Comparison of ENCODE assay signal across 20 mouse cellular contexts in the genomic region with DNA sequence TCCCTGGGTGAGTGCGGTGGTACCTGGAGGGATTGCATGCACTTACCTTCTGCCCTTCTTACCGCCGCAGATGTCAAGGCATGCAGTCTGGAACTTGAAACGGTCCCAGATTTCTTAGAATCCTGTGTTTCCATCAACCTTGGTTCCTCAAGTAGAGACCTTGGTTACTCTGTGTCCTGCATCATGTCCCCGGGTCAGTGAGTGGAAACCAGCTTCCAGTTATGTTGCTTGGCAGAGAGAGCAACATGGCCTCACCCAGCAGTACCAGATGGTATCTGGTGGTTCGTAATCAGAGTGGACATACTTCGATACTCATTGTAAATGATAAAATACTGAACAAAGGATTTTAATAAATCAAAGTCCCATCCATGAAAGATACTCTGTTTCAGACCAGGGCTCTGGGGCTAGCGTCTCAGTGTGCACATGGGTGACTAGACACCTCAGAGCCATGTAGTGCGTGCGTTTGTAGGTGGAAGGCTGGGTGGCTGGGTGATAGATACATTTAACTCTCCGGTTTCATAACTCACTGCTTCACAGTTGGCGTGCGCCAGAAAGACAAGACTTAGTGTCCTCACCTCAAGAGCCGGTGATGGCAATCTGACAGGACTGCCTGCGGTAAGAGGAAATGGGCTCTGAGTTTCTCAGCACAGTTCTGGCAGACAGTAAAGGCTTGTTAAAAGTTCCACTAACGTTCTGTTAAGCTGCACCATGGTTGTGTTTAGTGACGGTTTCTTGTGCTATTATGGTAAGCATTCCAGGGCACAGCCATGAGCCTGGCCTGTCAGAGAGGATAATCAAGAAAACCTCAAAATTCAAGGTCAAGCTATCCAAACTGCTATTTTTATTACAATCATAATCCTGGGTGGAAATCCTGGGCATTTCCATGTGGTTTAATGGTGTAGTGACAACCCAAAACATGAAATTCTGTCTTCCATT. TPM values are rescaled to one million over a fixed set of nuclear protein-coding genes. Genes with fewer than 3 reads are reported as not detected.
DNase-seq lines count a peak whose midpoint lies in the region; ATAC-seq and TF ChIP-seq lines count a peak whose summit lies in the region.
"Had no signal": no experiment of that assay in that cellular context is flagged by ENCODE, and none has a peak within 500 bp of the region (broad histone marks: within the 10 kb centered on the region; RNA-seq: fewer than 3 reads in every experiment).

No protein-coding gene starts in this region.

- 85% methylated on average over 17 of the region's 17 CpGs for WGBS in embryonic facial prominence, embryonic 15.5 days

- H3K4me2 ChIP-seq in embryonic facial prominence, embryonic 15.5 days (replicated peaks): no peak overlapping the region
- H3K4me2 ChIP-seq: forebrain, embryonic 13.5 days; midbrain, embryonic 15.5 days; stomach, embryonic 15.5 days had no signal

- no peaks in the 10 kb centered on the region for H3K27me3 ChIP-seq in embryonic facial prominence, embryonic 15.5 days
- H3K27me3 ChIP-seq: CH12.LX; forebrain, embryonic 13.5 days; megakaryocyte, embryonic 14.5 days; midbrain, embryonic 15.5 days; stomach, embryonic 15.5 days had no signal

- intact Hi-C loops in gastrocnemius, adult 2 months (cut with DNase I): no loop called here
- intact Hi-C loops in gastrocnemius, postnatal 36 days (cut with DNase I): no loop called here

- TF ChIP-seq CTCF in gastrocnemius, adult 2 months (IDR thresholded peaks at IDR 0.05): no peak

- peak; percentile 69; the same call in 1 of the 2 replicates for ATAC-seq in embryonic facial prominence, embryonic 15.5 days (ENCODE audit: insufficient number of reproducible peaks, low FRiP score, low TSS enrichment, low read depth)
- ATAC-seq: forebrain, embryonic 13.5 days; midbrain, embryonic 15.5 days had no signal

- no peak overlapping the region for H3K4me3 ChIP-seq in gastrocnemius, adult 2 months
- no peak overlapping the region for H3K4me3 ChIP-seq in embryonic facial prominence, embryonic 15.5 days (replicated peaks)
- H3K4me3 ChIP-seq: forebrain, embryonic 13.5 days; megakaryocyte, embryonic 14.5 days; midbrain, embryonic 15.5 days; myocyte; stomach, embryonic 15.5 days had no signal

- peaks cover 13% of the 10 kb centered on the region for H3K4me1 ChIP-seq in embryonic facial prominence, embryonic 15.5 days
- H3K4me1 ChIP-seq: midbrain, embryonic 15.5 days; stomach, embryonic 15.5 days had no signal

- no peaks in the 10 kb centered on the region for H3K9me3 ChIP-seq in embryonic facial prominence, embryonic 15.5 days (replicated peaks)
- H3K9me3 ChIP-seq: forebrain, embryonic 13.5 days; megakaryocyte, embryonic 14.5 days; midbrain, embryonic 15.5 days; stomach, embryonic 15.5 days had no signal

- peak; percentile 34 for DNase-seq in gastrocnemius, adult 2 months
- DNase-seq in gastrocnemius, postnatal 36 days: no peak
- DNase-seq in brain, adult 2 months (ENCODE audit: low read depth, low spot score): peak; percentile 91
- peak; percentile 87 for DNase-seq in cerebellum, adult 9-10 months
- DNase-seq in ovary, postnatal 14 days (ENCODE audit: low spot score): no peak
- DNase-seq in gastrocnemius, postnatal 10 days: no peak
- DNase-seq: adrenal gland, postnatal 25 days; kidney, adult 2 months; kidney, postnatal 10 days; liver; lung, adult 2 months; right cerebral cortex, postnatal 14 days; thymus, adult 2 months had no signal

- no peak overlapping the region for H3K27ac ChIP-seq in gastrocnemius, adult 2 months
- H3K27ac ChIP-seq in embryonic facial prominence, embryonic 15.5 days (replicated peaks): no peak overlapping the region; the same call in 1 of the 2 replicates
- H3K27ac ChIP-seq: forebrain, embryonic 13.5 days; midbrain, embryonic 15.5 days; stomach, embryonic 15.5 days had no signal

- H3K36me3 ChIP-seq in embryonic facial prominence, embryonic 15.5 days: peaks cover 38% of the 10 kb centered on the region

- H3K9ac ChIP-seq in embryonic facial prominence, embryonic 15.5 days: no peak overlapping the region
- H3K9ac ChIP-seq: forebrain, embryonic 13.5 days; midbrain, embryonic 15.5 days; stomach, embryonic 15.5 days had no signal

RNA-seq across cellular contexts. Expression of a gene that starts 14.3 kb away (rescaled TPM):
- total RNA-seq in gastrocnemius, adult 2 months (2021): 1 to 10 TPM; 6.0 to 7.3 TPM
- total RNA-seq in gastrocnemius, postnatal 36 days (2021): 1 to 10 TPM; 7.0 to 7.1 TPM
- polyA plus RNA-seq in embryonic facial prominence, embryonic 15.5 days (2015; fragmentation: Nextera tagmentation; extraction: Ambion mirVana): 75.2 and 77.5 TPM in 2 replicates
- 10 to 100 TPM; 14.3 to 24.9 TPM for total RNA-seq in gastrocnemius, postnatal 10 days (2021)

Comparison
In these comparisons a context has a peak if more than half of its experiments do, and no peak if none do; other contexts are left out.
1. DNase-seq: peak in gastrocnemius, adult 2 months (single experiment), brain, adult 2 months (single experiment) and cerebellum, adult 9-10 months (single experiment); none in gastrocnemius, postnatal 36 days (0 of 2), ovary, postnatal 14 days (single experiment) and gastrocnemius, postnatal 10 days (single experiment).